Mouse (Mus musculus): ENCODE measurements around the gene Clgn.
"Not testable (repeated sequence)": the region's sequence is repeated elsewhere in the genome, so short reads cannot be mapped to it uniquely, and the experiment has no call there.

The Clgn gene

DNA sequence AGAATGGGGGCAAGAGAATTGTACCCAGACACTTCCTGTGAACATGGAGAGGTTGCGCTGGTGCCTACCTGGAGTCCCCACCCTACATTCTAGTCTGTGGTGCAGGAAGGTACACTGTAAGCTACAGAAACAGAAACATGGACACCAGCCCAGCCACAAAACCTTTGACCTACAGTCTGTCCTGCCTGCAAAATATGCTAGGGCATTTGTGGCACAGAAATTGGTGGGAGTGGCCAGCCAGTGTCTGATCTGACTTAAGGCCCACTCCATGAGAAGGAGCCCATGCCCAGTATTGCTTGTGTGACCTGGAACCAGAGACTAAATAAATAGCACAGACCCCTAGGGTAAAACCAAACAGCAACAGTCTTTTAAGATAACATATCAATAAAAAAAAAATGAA is 31.7 kb downstream of the Clgn start:
- no peak for DNase-seq (ENCODE audit: extremely low read depth, insufficient read length, low spot score)

- DNase-seq (ENCODE audit: extremely low read depth, insufficient read length, low spot score), result no peak
These were observed 33.6 kb downstream of the Clgn start for GRCm38 (mm10) chr8:83423032-83423825.

- DNase-seq (ENCODE audit: extremely low read depth, insufficient read length, low spot score), result no peak
These were observed 35.5 kb downstream of the Clgn start for GRCm38 (mm10) chr8:83425202-83425601.

- no peak for DNase-seq (ENCODE audit: extremely low read depth, insufficient read length, low spot score)
These were observed 36.6 kb downstream of the Clgn start for GRCm38 (mm10) chr8:83426104-83426759.

GRCm38 (mm10) chr8:83426949-83427348 is 37.3 kb downstream of the Clgn start:
- no peak for DNase-seq (ENCODE audit: extremely low read depth, insufficient read length, low spot score)

GRCm38 (mm10) chr8:83428621-83429020 is 39.0 kb downstream of the Clgn start:
- DNase-seq (ENCODE audit: extremely low read depth, insufficient read length, low spot score), result not testable (repeated sequence)

DNA sequence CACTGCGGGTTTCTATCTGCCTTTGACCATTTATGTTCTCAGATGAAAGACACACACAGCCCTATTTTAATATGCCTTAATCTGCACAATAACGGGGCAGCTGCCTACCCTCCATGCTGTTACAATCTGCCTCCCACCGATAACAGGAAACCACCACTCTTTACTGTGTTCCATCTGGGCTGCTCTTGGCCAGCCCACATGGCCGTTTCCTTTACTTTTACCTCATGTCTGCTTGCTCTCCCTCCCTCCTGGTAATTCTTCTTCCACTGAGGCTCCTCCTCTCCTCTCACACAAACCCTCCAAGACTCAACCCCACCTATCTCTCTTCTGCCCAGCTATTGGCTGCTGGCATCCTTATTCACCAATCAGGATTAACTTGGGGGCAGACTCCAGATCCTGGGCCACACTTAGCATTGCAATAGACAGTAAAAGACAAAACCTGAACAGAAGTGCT is 39.4 kb downstream of the Clgn start:
- no peak for DNase-seq (ENCODE audit: extremely low read depth, insufficient read length, low spot score)

- no peak for DNase-seq (ENCODE audit: extremely low read depth, insufficient read length, low spot score)
These were observed 47.4 kb downstream of the Clgn start for GRCm38 (mm10) chr8:83437077-83437476.

- DNase-seq (ENCODE audit: extremely low read depth, insufficient read length, low spot score), result no peak
These were observed 52.1 kb downstream of the Clgn start for GRCm38 (mm10) chr8:83441656-83442242.

GRCm38 (mm10) chr8:83442243-83443051 is 52.8 kb downstream of the Clgn start:
- peak; percentile 98 for DNase-seq (ENCODE audit: extremely low read depth, insufficient read length, low spot score)

DNA sequence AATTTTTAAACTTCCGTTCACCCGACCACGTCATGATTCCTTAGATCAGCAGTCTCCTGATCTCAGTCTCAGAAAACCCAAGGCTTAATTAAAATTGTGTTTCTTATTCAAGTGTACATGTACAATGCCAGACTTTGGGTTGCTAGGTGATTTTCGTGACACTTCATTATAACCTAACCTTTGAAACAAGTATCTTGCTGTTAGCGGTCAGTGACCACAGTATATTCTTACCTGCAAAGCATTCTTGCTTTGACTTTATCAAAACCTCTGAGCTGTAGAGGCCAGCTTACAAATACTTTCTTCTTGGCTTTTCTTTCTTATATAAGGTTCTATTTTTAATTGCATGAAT is 53.4 kb downstream of the Clgn start:
- no peak for DNase-seq (ENCODE audit: extremely low read depth, insufficient read length, low spot score)

- peak; percentile 20 for DNase-seq (ENCODE audit: extremely low read depth, insufficient read length, low spot score)
These were observed 60.3 kb downstream of the Clgn start for GRCm38 (mm10) chr8:83449960-83450359.

- no peak for DNase-seq (ENCODE audit: extremely low read depth, insufficient read length, low spot score)
These were observed 61.4 kb downstream of the Clgn start for GRCm38 (mm10) chr8:83451056-83451455.

DNA sequence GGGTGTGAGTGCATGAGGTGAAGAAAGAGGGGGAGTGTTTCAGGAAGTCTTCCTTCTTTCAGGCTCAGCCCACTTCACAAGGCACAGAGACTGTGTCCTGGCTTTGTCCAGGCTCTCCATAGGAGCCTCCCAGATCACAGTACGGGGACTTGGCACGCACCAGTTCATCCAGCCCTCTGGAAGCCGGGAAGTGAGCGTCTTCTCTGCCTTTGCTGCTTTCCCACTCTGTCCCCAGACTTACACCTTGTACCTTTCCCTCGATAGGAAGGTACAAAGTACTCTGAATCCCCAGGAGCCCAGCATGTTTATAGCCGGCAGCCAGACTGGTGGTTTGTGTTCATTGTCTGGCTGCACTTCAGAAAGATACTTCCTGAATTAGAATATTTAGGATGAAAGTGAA is 67.5 kb downstream of the Clgn start:
- DNase-seq (ENCODE audit: extremely low read depth, insufficient read length, low spot score), result no peak

DNA sequence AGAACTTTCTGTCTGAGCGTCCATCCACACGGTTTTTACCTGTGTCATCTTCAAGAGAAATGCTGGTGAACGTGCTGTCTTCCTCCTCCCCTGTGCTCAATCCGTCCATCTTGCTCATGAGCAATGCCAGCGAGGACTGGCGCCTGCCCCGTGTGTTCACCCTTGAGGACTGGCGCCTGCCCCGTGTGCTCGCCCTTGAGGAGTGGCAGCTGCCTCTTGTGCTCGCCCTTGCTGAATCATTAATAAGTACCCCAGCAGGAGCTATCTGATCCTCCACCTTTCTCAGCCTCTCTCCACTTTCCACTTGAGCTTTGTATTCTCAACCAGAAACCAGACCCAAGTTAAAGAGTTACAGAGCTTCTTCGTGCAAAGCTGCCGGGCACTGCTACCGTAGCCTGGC is 68.6 kb downstream of the Clgn start, which contains the start of gene Scoc:
Scoc (minus strand) TSS at position 170 of the 400 bp plus-strand sequence.
- DNase-seq (ENCODE audit: extremely low read depth, insufficient read length, low spot score), result no peak

GRCm38 (mm10) chr8:83459606-83460005 is 69.9 kb downstream of the Clgn start:
- no peak for DNase-seq (ENCODE audit: extremely low read depth, insufficient read length, low spot score)

Data from 3134 (cell line).